Mouse (Mus musculus) kidney, embryonic 14.5 days (tissue): ENCODE data around the gene Foxc2. TPM values are rescaled to one million over a fixed set of nuclear protein-coding genes. Genes with fewer than 3 reads are reported as not detected.

Experiments
- ATAC-seq: fragments of 200-750 bp; cut with Nextera tagmentation; 2 replicates; pipeline ENCODE4 v1.8.0; 2017; ENCODE audit warnings: moderate number of reproducible peaks, mild to moderate bottlenecking, moderate TSS enrichment, moderate library complexity; ENCODE audit not compliant: low FRiP score, low TSS enrichment
- H3K27ac ChIP-seq: fragments of 300-500 bp; sonication (generic); 2 replicates; pipeline ENCODE4 v1.5.1; 2014; ENCODE audit warnings: low read depth, mild to moderate bottlenecking, low read length, moderate library complexity, mixed read lengths
- H3K27me3 ChIP-seq: fragments of 300-500 bp; sonication (generic); 2 replicates; pipeline ENCODE4 v1.6.1; 2014; ENCODE audit warnings: mild to moderate bottlenecking, low read length; ENCODE audit not compliant: control insufficient read depth, insufficient read depth
- H3K36me3 ChIP-seq: fragments of 300-500 bp; sonication (generic); 2 replicates; pipeline ENCODE4 v1.6.1; 2014; ENCODE audit warnings: low read length, mixed read lengths; ENCODE audit not compliant: control insufficient read depth, insufficient read depth
- H3K4me1 ChIP-seq: fragments of 300-500 bp; sonication (generic); 2 replicates; pipeline ENCODE4 v1.6.1; 2014; ENCODE audit warnings: low read length, mixed read lengths; ENCODE audit not compliant: control insufficient read depth, insufficient read depth
- H3K4me2 ChIP-seq: fragments of 300-500 bp; sonication (generic); replicated peaks from 2 replicates; pipeline ENCODE4 v1.6.1; 2014; ENCODE audit warnings: low read depth, mild to moderate bottlenecking, low read length
- H3K4me3 ChIP-seq: fragments of 300-500 bp; sonication (generic); 2 replicates; pipeline ENCODE4 v1.5.1; 2014; ENCODE audit warnings: mild to moderate bottlenecking, low read length
- H3K9ac ChIP-seq: fragments of 300-500 bp; sonication (generic); 2 replicates; pipeline ENCODE4 v1.6.1; 2014; ENCODE audit warnings: low read depth, mild to moderate bottlenecking, low read length, moderate library complexity
- H3K9me3 ChIP-seq: fragments of 300-500 bp; sonication (generic); 2 replicates; pipeline ENCODE4 v1.6.1; 2016; ENCODE audit warnings: low read length; ENCODE audit not compliant: control insufficient read depth
- WGBS: fragments of 180-500 bp; shearing (Covaris S2); extraction: QIAGEN DNeasy Blood & Tissue Kit; methylation state at CpG from one replicate; pipeline ENCODE4 v1.1.7; 2014; 5-methylcytosine and 5-hydroxymethylcytosine counted together
- polyA plus RNA-seq: library from polyadenylated mRNA; unstranded; fragments of >200 nt; fragmentation: Nextera tagmentation; extraction: Ambion mirVana; gene quantifications from 2 replicates; pipeline ENCODE4 v1.2.1, GENCODE M21; 2014

Gene Foxc2
- polyA plus RNA-seq: 48.3 and 52.3 TPM in 2 replicates

- Histone ChIP-seq H3K9ac (peak within 1 kb of the TSS; percentile 98), H3K27me3 (peaks cover 11% of the 10 kb centered on the region; the same call in 1 of the 2 replicates), H3K4me2 (peak within 1 kb of the TSS; percentile 70), H3K27ac (peak within 1 kb of the TSS; percentile 100), H3K4me3 (peak within 1 kb of the TSS; percentile 92), H3K9me3 (no peaks in the 10 kb centered on the region), H3K4me1 (peaks cover 14% of the 10 kb centered on the region), H3K36me3 (peaks cover 19% of the 10 kb centered on the region; the same call in 1 of the 2 replicates)
- peak; percentile 75 for ATAC-seq
- under 1% methylated on average over 25 of the region's 25 CpGs for WGBS
These were observed at the start of gene Foxc2 for GRCm38 (mm10) chr8:121115948-121116347. Foxc2 (plus strand) TSS chr8:121116171.

GRCm38 (mm10) chr8:121071454-121071853 lies 44.5 kb upstream of the Foxc2 start:
- WGBS: 1% methylated on average over 12 of the region's 12 CpGs
- no peak overlapping the region for H3K27ac ChIP-seq
- H3K4me1 ChIP-seq: no peaks in the 10 kb centered on the region
- H3K27me3 ChIP-seq: peaks cover 85% of the 10 kb centered on the region
- H3K36me3 ChIP-seq: no peaks in the 10 kb centered on the region
- H3K4me3 ChIP-seq: no peak overlapping the region
- ATAC-seq: no peak
- H3K9me3 ChIP-seq: no peaks in the 10 kb centered on the region
- no peak overlapping the region for H3K4me2 ChIP-seq
- no peak overlapping the region for H3K9ac ChIP-seq

- no peak for ATAC-seq
These were observed 43.4 kb upstream of the Foxc2 start for GRCm38 (mm10) chr8:121072406-121073130.

GRCm38 (mm10) chr8:121073174-121074107 lies 42.5 kb upstream of the Foxc2 start:
- Histone ChIP-seq H3K9me3 (no peaks in the 10 kb centered on the region), H3K4me3 (no peak overlapping the region), H3K27ac (no peak overlapping the region), H3K9ac (no peak overlapping the region), H3K4me1 (no peaks in the 10 kb centered on the region), H3K36me3 (no peaks in the 10 kb centered on the region), H3K27me3 (peaks cover 98% of the 10 kb centered on the region), H3K4me2 (no peak overlapping the region)
- WGBS: under 1% methylated on average over 48 of the region's 48 CpGs
- ATAC-seq: no peak

More at GRCm38 (mm10) chr8:121072406-121073130, 43.4 kb upstream of the Foxc2 start:
- H3K9ac ChIP-seq: no peak overlapping the region
- H3K4me3 ChIP-seq: no peak overlapping the region
- no peaks in the 10 kb centered on the region for H3K9me3 ChIP-seq
- H3K4me1 ChIP-seq: no peaks in the 10 kb centered on the region
- H3K36me3 ChIP-seq: no peaks in the 10 kb centered on the region
- H3K27ac ChIP-seq: no peak overlapping the region
- 11% methylated on average over 11 of the region's 11 CpGs for WGBS
- H3K27me3 ChIP-seq: peaks cover 96% of the 10 kb centered on the region
- no peak overlapping the region for H3K4me2 ChIP-seq

GRCm38 (mm10) chr8:121074108-121074847 lies 41.7 kb upstream of the Foxc2 start:
- under 1% methylated on average over 15 of the region's 15 CpGs for WGBS
- Histone ChIP-seq H3K9ac (no peak overlapping the region), H3K9me3 (no peaks in the 10 kb centered on the region), H3K27me3 (peaks cover 98% of the 10 kb centered on the region), H3K4me3 (no peak overlapping the region), H3K4me2 (no peak overlapping the region), H3K4me1 (no peaks in the 10 kb centered on the region), H3K27ac (no peak overlapping the region), H3K36me3 (no peaks in the 10 kb centered on the region)
- ATAC-seq: no peak

GRCm38 (mm10) chr8:121074848-121075145 lies 41.2 kb upstream of the Foxc2 start:
- Histone ChIP-seq H3K36me3 (no peaks in the 10 kb centered on the region), H3K27ac (no peak overlapping the region), H3K4me1 (no peaks in the 10 kb centered on the region), H3K9me3 (no peaks in the 10 kb centered on the region), H3K4me2 (no peak overlapping the region), H3K4me3 (no peak overlapping the region), H3K27me3 (peaks cover 98% of the 10 kb centered on the region), H3K9ac (no peak overlapping the region)
- WGBS: 0% methylated on average over 10 of the region's 10 CpGs
- ATAC-seq: no peak

- no peak overlapping the region for H3K4me2 ChIP-seq
- no peak overlapping the region for H3K4me3 ChIP-seq
- H3K9ac ChIP-seq: no peak overlapping the region
- no peak overlapping the region for H3K27ac ChIP-seq
- WGBS: 2% methylated on average over 13 of the region's 13 CpGs
- H3K36me3 ChIP-seq: no peaks in the 10 kb centered on the region
- H3K9me3 ChIP-seq: no peaks in the 10 kb centered on the region
- H3K4me1 ChIP-seq: no peaks in the 10 kb centered on the region
- ATAC-seq: no peak
- peaks cover 98% of the 10 kb centered on the region for H3K27me3 ChIP-seq
These were observed 40.0 kb upstream of the Foxc2 start for GRCm38 (mm10) chr8:121075936-121076335.

GRCm38 (mm10) chr8:121076555-121076954 lies 39.4 kb upstream of the Foxc2 start:
- Histone ChIP-seq H3K4me2 (no peak overlapping the region), H3K4me3 (no peak overlapping the region), H3K9ac (no peak overlapping the region), H3K36me3 (no peaks in the 10 kb centered on the region), H3K27me3 (peaks cover 98% of the 10 kb centered on the region), H3K27ac (no peak overlapping the region), H3K9me3 (no peaks in the 10 kb centered on the region), H3K4me1 (no peaks in the 10 kb centered on the region)
- no peak for ATAC-seq
- WGBS: 3% methylated on average over 7 of the region's 7 CpGs
